Mouse (Mus musculus) limb, embryonic 13.5 days (tissue): Measurements from ENCODE around the gene Ltb4r1. TPM values are rescaled to one million over a fixed set of nuclear protein-coding genes. Genes with fewer than 3 reads are reported as not detected.
A peak's percentile ranks its signal among the peaks of the same experiment; 100 is the strongest.

ENCODE experiments used
- ATAC-seq: fragments of 200-750 bp; cut with Nextera tagmentation; 2 replicates; pipeline ENCODE4 v1.8.0; 2017; ENCODE audit warnings: low read depth, moderate number of reproducible peaks, moderate TSS enrichment; ENCODE audit not compliant: low FRiP score
- H3K27ac ChIP-seq: fragments of 300-500 bp; sonication (generic); 2 replicates; pipeline ENCODE4 v1.5.1; 2015; ENCODE audit warnings: inconsistent platforms, mild to moderate bottlenecking, moderate library complexity
- H3K27me3 ChIP-seq: fragments of 300-500 bp; sonication (generic); 2 replicates; pipeline ENCODE4 v1.6.1; 2015; ENCODE audit warnings: mild to moderate bottlenecking, inconsistent platforms
- H3K36me3 ChIP-seq: fragments of 300-500 bp; sonication (generic); 2 replicates; pipeline ENCODE4 v1.6.1; 2015; ENCODE audit warnings: inconsistent platforms, mild to moderate bottlenecking, moderate library complexity
- H3K4me1 ChIP-seq: fragments of 300-500 bp; sonication (generic); 2 replicates; pipeline ENCODE4 v1.6.1; 2015; ENCODE audit warnings: inconsistent platforms
- H3K4me2 ChIP-seq: fragments of 300-500 bp; sonication (generic); replicated peaks from 2 replicates; pipeline ENCODE4 v1.6.1; 2015; ENCODE audit warnings: inconsistent platforms, mild to moderate bottlenecking, moderate library complexity
- H3K4me3 ChIP-seq: fragments of 300-500 bp; sonication (generic); 2 replicates; pipeline ENCODE4 v1.5.1; 2015; ENCODE audit warnings: moderate library complexity, mild to moderate bottlenecking, inconsistent platforms
- H3K9ac ChIP-seq: fragments of 300-500 bp; sonication (generic); 2 replicates; pipeline ENCODE4 v1.6.1; 2015; ENCODE audit warnings: mild to moderate bottlenecking, inconsistent platforms
- H3K9me3 ChIP-seq: fragments of 300-500 bp; sonication (generic); 2 replicates; pipeline ENCODE4 v1.6.1; 2016; ENCODE audit warnings: inconsistent platforms
- WGBS: fragments of 180-500 bp; shearing (Covaris S2); methylation state at CpG from one replicate; pipeline ENCODE4 v1.1.7; 2015; 5-methylcytosine and 5-hydroxymethylcytosine counted together
- polyA plus RNA-seq: library from polyadenylated mRNA; unstranded; fragments of >200 nt; fragmentation: Nextera tagmentation; extraction: Ambion mirVana; gene quantifications from 2 replicates; pipeline ENCODE4 v1.2.1, GENCODE M21; 2015

Gene Ltb4r1
- polyA plus RNA-seq, 1 experiment from 2014 or later, result 0.51 TPM

- H3K4me1 ChIP-seq, result peaks cover 9% of the 10 kb centered on the region
- no peak overlapping the region for H3K27ac ChIP-seq
- no peak overlapping the region for H3K4me2 ChIP-seq
- no peak for ATAC-seq
- no peak overlapping the region for H3K9ac ChIP-seq
- H3K4me3 ChIP-seq, result no peak overlapping the region
- H3K36me3 ChIP-seq, result peaks cover 24% of the 10 kb centered on the region
- 41% methylated on average over 3 of the region's 3 CpGs for WGBS
- H3K27me3 ChIP-seq, result 0 out of 2 replicates have a peak, but pooled peaks cover 7% of the 10 kb centered on the region
- no peaks in the 10 kb centered on the region for H3K9me3 ChIP-seq
Measured at GRCm38 (mm10) chr14:55777176-55777575, 11.4 kb downstream of the Ltb4r1 start.

GRCm38 (mm10) chr14:55777806-55778205 is 12.0 kb downstream of the Ltb4r1 start:
- peaks cover 15% of the 10 kb centered on the region for H3K4me1 ChIP-seq
- H3K9ac ChIP-seq, result no peak overlapping the region
- no peak overlapping the region for H3K4me3 ChIP-seq
- peaks cover 24% of the 10 kb centered on the region for H3K36me3 ChIP-seq
- no peak overlapping the region for H3K4me2 ChIP-seq
- 0 out of 2 replicates have a peak, but pooled peaks cover 7% of the 10 kb centered on the region for H3K27me3 ChIP-seq
- H3K9me3 ChIP-seq, result no peaks in the 10 kb centered on the region
- 94% methylated on average over 11 of the region's 11 CpGs for WGBS
- no peak for ATAC-seq
- no peak overlapping the region for H3K27ac ChIP-seq

- WGBS, result 91% methylated on average over 15 of the region's 15 CpGs
- H3K4me1 ChIP-seq, result peaks cover 18% of the 10 kb centered on the region
- H3K9ac ChIP-seq, result no peak overlapping the region
- H3K9me3 ChIP-seq, result no peaks in the 10 kb centered on the region
- H3K4me2 ChIP-seq, result no peak overlapping the region
- H3K27ac ChIP-seq, result no peak overlapping the region
- 0 out of 2 replicates have a peak, but pooled peaks cover 7% of the 10 kb centered on the region for H3K27me3 ChIP-seq
- H3K4me3 ChIP-seq, result no peak overlapping the region
- ATAC-seq, result no peak
- peaks cover 24% of the 10 kb centered on the region for H3K36me3 ChIP-seq
Measured at GRCm38 (mm10) chr14:55778686-55779085, 12.9 kb downstream of the Ltb4r1 start.

GRCm38 (mm10) chr14:55779656-55780055 is 13.9 kb downstream of the Ltb4r1 start:
- Histone ChIP-seq H3K4me3 (no peak overlapping the region), H3K4me1 (peaks cover 22% of the 10 kb centered on the region), H3K27me3 (peaks cover 15% of the 10 kb centered on the region), H3K27ac (no peak overlapping the region), H3K36me3 (peaks cover 24% of the 10 kb centered on the region), H3K9ac (no peak overlapping the region), H3K9me3 (no peaks in the 10 kb centered on the region), H3K4me2 (no peak overlapping the region)
- no peak for ATAC-seq
- 69% methylated on average over 16 of the region's 16 CpGs for WGBS

GRCm38 (mm10) chr14:55780736-55781135 is 15.0 kb downstream of the Ltb4r1 start:
- H3K27ac ChIP-seq, result no peak overlapping the region
- WGBS, result 83% methylated on average over 11 of the region's 11 CpGs
- H3K36me3 ChIP-seq, result peaks cover 24% of the 10 kb centered on the region
- H3K9me3 ChIP-seq, result no peaks in the 10 kb centered on the region
- no peak overlapping the region for H3K4me3 ChIP-seq
- H3K4me1 ChIP-seq, result peaks cover 22% of the 10 kb centered on the region
- ATAC-seq, result no peak
- H3K4me2 ChIP-seq, result no peak overlapping the region
- no peak overlapping the region for H3K9ac ChIP-seq
- peaks cover 25% of the 10 kb centered on the region for H3K27me3 ChIP-seq

GRCm38 (mm10) chr14:55781310-55781709 is 15.5 kb downstream of the Ltb4r1 start:
- Histone ChIP-seq H3K27ac (no peak overlapping the region), H3K4me1 (peaks cover 22% of the 10 kb centered on the region)

GRCm38 (mm10) chr14:55782361-55782960 is 16.7 kb downstream of the Ltb4r1 start:
- peaks cover 43% of the 10 kb centered on the region for H3K27me3 ChIP-seq
- peaks cover 22% of the 10 kb centered on the region for H3K4me1 ChIP-seq
- peak overlapping the region; percentile 40; the same call in 1 of the 2 replicates for H3K9ac ChIP-seq
- 45% methylated on average over 9 of the region's 9 CpGs for WGBS
- ATAC-seq, result no peak
- peak overlapping the region; percentile 58 for H3K4me3 ChIP-seq
- no peaks in the 10 kb centered on the region for H3K9me3 ChIP-seq
- peak overlapping the region; percentile 80 for H3K27ac ChIP-seq
- peaks cover 19% of the 10 kb centered on the region for H3K36me3 ChIP-seq
- peak overlapping the region; percentile 84 for H3K4me2 ChIP-seq

More at GRCm38 (mm10) chr14:55781310-55781709, 15.5 kb downstream of the Ltb4r1 start:
- Histone ChIP-seq H3K4me3 (peak overlapping the region; percentile 24), H3K4me2 (peak overlapping the region; percentile 84), H3K36me3 (peaks cover 24% of the 10 kb centered on the region), H3K9me3 (no peaks in the 10 kb centered on the region), H3K27me3 (peaks cover 31% of the 10 kb centered on the region), H3K9ac (peak overlapping the region; percentile 39; the same call in 1 of the 2 replicates)
- ATAC-seq, result peak; percentile 64; the same call in 1 of the 2 replicates
- WGBS, result 14% methylated on average over 14 of the region's 14 CpGs

GRCm38 (mm10) chr14:55783171-55783957 is 17.6 kb downstream of the Ltb4r1 start:
- peaks cover 52% of the 10 kb centered on the region for H3K27me3 ChIP-seq
- ATAC-seq, result peak; percentile 53
- H3K9me3 ChIP-seq, result no peaks in the 10 kb centered on the region
- under 1% methylated on average over 31 of the region's 31 CpGs for whole genome bisulfite sequencing
- H3K4me3 ChIP-seq, result peak overlapping the region; percentile 58
- H3K4me2 ChIP-seq, result peak overlapping the region; percentile 84
- H3K36me3 ChIP-seq, result peaks cover 14% of the 10 kb centered on the region; the same call in 1 of the 2 replicates
- H3K27ac ChIP-seq, result peak overlapping the region; percentile 80
- peak overlapping the region; percentile 70 for H3K9ac ChIP-seq
- peaks cover 29% of the 10 kb centered on the region for H3K4me1 ChIP-seq

- no peak for ATAC-seq
- peak within 1 kb of the TSS; percentile 58 for H3K4me3 ChIP-seq
- peak within 1 kb of the TSS; percentile 80 for H3K27ac ChIP-seq
- peaks cover 34% of the 10 kb centered on the region for H3K4me1 ChIP-seq
- H3K9me3 ChIP-seq, result no peaks in the 10 kb centered on the region
- WGBS, result 1% methylated on average over 13 of the region's 13 CpGs
- H3K36me3 ChIP-seq, result peaks cover 9% of the 10 kb centered on the region; the same call in 1 of the 2 replicates
- peak within 1 kb of the TSS; percentile 84 for H3K4me2 ChIP-seq
- peak within 1 kb of the TSS; percentile 70 for H3K9ac ChIP-seq
- H3K27me3 ChIP-seq, result peaks cover 57% of the 10 kb centered on the region
Measured at GRCm38 (mm10) chr14:55783958-55784235, 18.1 kb downstream of the Ltb4r1 start, which contains the start of gene Adcy4. Adcy4 (minus strand) TSS chr14:55784095.

GRCm38 (mm10) chr14:55785195-55785594 is 19.4 kb downstream of the Ltb4r1 start:
- H3K9ac ChIP-seq, result no peak overlapping the region
- H3K4me2 ChIP-seq, result no peak overlapping the region
- peaks cover 70% of the 10 kb centered on the region for H3K27me3 ChIP-seq
- no peak overlapping the region for H3K4me3 ChIP-seq
- WGBS, result 25% methylated on average over 6 of the region's 6 CpGs
- H3K36me3 ChIP-seq, result no peaks in the 10 kb centered on the region
- H3K9me3 ChIP-seq, result no peaks in the 10 kb centered on the region
- no peak for ATAC-seq
- no peak overlapping the region for H3K27ac ChIP-seq
- H3K4me1 ChIP-seq, result peaks cover 35% of the 10 kb centered on the region

- Histone ChIP-seq H3K27ac (no peak overlapping the region), H3K27me3 (peaks cover 67% of the 10 kb centered on the region), H3K4me2 (peak overlapping the region; percentile 81), H3K4me1 (peaks cover 20% of the 10 kb centered on the region), H3K4me3 (peak overlapping the region; percentile 50), H3K36me3 (no peaks in the 10 kb centered on the region), H3K9me3 (no peaks in the 10 kb centered on the region), H3K9ac (no peak overlapping the region)
- WGBS, result 38% methylated on average over 11 of the region's 11 CpGs
- no peak for ATAC-seq
Measured at GRCm38 (mm10) chr14:55787731-55788130, 22.0 kb downstream of the Ltb4r1 start.
